Mouse (Mus musculus) c-Kit-negative CD71-positive TER-119-positive erythroid progenitor cells, embryonic 14.5 days (primary cell): ENCODE data around the gene Dap3.
"Not testable (repeated sequence)": the region's sequence is repeated elsewhere in the genome, so short reads cannot be mapped to it uniquely, and the experiment has no call there.

Source experiments
- DNase-seq: peaks from one replicate; pipeline ENCODE4 v3.0.0-alpha.2; 2013; ENCODE audit warnings: low read depth, low spot score

Dap3 gene

DNA sequence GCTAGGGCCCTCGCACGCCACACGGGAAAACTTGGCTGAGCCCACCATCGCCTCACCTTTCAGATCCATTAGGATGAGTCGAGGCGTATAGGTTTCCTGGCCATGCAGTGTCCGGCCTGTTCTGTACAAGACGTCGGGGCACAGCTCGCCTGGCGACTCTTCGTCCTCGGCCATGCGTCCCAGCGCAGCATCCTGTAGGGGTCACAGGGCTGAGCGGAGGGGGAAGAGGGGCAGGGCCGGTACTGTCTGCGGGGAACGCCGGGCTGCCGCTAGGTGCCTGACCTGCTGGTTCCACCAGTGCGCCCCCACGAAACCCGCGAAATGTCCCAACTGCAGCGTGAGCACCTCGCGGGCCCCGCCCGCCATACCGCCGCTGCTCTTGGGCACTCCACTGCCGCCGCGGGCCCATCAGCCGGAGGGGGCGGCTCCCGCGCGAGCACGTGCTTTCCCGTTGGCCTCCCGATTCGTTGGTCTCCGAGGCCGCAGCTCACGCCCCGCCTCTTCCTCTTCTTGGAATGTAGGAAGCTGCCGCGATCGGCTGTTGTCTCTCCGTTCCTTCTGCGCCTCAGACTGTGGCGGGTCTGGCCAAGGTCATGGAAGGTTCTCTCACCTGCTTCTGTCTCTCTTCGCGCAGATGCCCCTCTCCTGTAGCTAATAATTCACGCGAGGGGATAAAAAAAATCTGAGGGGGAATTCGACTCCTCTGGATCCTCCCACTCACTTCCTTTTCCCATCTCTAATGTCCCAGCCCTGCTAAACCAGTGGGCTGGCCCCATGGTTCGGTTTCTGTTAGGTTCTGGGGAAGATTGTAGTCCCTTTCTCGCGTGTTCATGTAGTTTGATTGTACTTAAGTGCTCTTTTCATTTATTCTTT lies 37.2 kb downstream of the Dap3 start, which contains the start of gene Msto1:
Msto1 (minus strand) TSS at position 489 of the 873 bp plus-strand sequence.
- peak; percentile 83 for DNase-seq

DNA sequence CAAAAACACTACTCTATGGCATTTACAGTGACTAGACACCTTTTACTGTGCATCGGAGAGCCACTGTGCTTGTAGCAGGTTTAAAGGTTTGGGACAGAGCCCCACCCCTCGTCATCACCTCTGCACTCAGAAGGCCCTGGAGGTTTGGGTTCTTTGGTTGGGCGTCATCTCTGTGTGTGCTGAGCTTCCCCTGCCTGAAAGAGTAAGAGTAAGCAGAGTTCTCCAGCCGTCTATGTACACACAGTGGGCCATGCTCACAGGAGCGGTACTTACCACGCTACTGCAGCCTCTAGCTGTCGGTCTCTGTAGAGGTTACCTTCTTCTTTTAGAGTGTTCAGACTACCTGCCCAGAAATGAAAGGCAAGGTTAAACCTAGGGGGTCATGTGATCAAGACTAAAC lies 38.4 kb downstream of the Dap3 start:
- no peak for DNase-seq

DNA sequence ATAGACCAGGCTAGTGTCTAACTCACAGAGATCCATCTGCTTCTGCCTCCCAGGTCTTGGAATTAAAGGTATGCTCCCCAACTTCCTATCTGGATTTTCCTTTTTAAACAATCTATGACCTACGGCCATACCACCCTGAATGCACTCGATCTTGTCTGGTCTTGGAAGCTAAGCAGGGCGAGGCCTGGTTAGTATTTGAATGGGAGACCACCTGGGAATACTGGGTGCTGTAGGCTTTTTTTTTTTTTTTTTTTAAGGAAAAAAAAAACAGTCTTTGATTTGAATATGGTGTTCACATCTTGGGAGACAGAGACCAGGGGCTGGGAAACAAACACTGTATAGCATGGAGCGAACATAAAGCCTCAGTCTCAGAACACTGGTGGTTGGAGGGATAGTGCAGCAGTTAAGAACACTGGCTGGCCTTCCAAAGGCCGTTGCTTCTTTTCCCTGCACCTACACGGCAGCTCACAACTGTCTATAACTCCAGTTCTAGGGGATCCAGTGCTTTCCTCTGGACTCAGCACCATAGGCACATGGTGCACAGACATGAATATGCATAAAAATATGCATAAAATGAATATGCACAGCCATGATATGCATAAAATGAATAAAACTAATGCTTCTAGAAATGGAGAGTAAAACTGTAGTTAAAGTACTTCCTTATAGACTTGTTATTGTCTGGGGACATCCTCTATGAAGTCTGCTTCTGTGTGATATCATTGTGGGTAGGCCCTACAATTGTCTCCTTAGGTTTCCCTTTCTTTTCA lies 44.4 kb downstream of the Dap3 start:
- DNase-seq = no peak

DNA sequence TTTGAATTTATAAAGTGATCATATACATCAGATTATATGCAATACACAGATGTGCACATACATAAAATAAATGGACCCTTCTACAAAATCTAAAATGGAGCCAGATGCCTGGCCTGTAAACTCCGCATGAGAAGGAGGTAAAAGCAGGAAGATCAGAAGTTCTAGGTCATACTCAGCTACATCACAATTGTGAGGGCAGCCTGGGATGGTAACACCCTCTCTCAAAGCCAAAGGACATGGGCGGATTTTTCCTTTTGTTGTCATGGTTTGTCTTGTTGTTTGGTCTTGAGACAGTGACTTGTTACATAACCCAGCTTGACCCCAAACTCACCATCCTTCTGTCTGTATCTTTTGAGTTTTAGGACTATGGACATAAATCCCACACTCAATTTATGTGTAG lies 45.2 kb downstream of the Dap3 start:
- no peak for DNase-seq

DNA sequence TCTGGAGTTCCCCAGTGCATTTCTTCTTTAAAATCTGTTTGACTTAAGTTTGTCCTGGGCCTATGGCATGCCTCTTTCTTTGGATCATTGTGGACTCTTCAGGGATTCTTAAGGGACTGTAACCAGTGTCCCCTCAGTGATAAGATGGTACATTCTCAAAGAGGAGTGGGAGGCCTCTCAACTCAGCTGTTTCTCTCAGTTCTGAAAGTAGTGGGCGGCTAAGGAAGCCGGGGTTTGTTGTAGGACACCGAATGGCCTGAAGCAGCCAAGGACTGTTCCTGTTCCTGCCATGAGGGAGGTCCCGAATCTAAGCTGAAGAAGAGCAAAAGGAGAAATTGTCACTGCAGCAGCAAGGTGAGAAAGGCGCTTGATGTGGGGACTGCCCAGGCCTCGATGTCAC lies 45.8 kb downstream of the Dap3 start:
- DNase-seq = no peak

DNA sequence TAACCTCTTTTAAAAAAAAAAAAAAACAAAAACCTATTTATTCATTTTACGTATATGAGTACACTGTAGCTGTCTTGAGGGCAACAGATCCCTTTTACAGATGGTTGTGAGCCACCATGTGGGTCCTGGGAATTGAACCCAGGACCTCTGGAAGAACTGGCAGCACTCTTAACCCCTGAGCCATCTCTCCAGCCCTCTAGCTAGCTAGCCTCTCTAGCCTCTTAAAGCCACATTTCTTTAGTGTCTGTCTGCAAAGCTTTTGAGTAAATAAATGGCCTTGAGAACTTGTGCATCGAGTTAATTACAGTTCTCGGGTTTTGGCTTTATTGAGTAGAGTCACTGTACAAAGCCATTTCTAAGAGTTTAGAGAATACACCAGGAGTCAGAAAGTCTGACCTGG lies 46.2 kb downstream of the Dap3 start:
- no peak for DNase-seq

DNA sequence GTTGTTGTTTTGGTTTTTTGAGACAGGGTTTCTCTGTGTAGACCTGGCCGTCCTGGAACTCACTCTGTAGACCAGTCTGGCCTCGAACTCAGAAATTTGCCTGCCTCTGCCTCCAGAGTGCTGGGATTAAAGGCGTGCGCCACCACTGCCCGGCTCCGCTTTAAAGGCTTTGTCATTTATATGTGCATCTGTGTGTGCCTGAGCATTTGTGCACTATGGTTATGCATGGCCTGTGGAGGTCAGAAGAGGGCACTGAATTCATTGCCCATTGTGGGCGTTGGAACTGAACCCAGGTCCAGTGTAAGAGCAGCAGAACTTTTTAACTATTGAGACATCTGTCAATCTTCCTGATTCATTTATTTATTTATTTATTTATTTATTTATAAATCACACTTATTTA lies 58.0 kb downstream of the Dap3 start:
- DNase-seq = not testable (repeated sequence)

DNA sequence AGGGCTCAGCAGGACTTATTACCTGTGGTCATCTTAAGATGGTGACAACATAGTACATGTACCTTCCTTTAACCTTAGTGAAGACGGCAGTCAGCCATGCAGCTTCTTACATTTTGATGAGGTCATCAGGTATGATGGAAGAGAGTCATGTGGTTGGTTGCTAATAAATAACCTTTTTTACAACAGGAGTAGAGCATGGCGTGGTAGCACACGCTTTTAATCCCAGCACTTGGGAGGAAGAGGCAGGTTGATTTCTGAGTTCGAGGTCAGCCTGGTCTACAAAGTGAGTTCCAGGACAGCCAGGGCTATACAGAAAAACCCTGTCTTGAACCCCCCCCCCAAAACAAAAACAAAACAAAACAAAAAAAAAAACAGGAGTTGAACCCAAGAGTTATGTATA lies 68.4 kb downstream of the Dap3 start:
- not testable (repeated sequence) for DNase-seq
